Mouse (Mus musculus): ENCODE measurements at regions not wholly inside any gene's neighbourhood (a gene's known extent, or its start where the extent isn't known, plus 50 kb on each side); places are given as distances from the start of the nearest gene placed in this dataset.

DNA sequence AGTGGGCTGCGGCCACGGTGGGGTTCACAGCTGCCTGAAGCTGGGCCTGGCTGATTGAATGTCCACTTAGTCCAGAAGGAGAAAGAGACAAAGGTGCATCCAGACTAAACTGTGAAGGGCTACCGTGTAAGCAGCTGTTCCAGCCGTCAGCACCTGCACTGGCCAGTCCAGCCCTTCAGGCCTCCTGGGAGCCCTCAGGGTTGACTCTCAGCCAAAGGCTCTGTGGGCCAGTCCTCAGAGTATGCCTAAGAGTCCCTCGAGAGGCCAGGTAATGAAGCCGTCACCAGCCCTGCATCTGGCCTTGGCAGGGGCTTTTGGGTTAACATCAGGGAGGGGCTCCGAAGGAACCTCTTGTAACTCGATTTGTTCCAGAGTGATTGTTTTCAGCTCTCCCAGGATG, 187.4 kb downstream of the Gpd2 start:
- Histone ChIP-seq H3K27ac (ENCODE audit: low read length) (no peak overlapping the region), H3K27me3 (replicated peaks; ENCODE audit: control insufficient read depth, insufficient read depth, low read length) (no peaks in the 10 kb centered on the region), H3K9ac (ENCODE audit: low read depth, low read length) (no peak overlapping the region), H3K36me3 (ENCODE audit: control insufficient read depth, insufficient read depth, low read length) (no peaks in the 10 kb centered on the region), H3K4me1 (ENCODE audit: control insufficient read depth, insufficient read depth, low read length) (no peaks in the 10 kb centered on the region), H3K4me2 (ENCODE audit: low read depth, low read length) (no peak overlapping the region), H3K4me3 (ENCODE audit: low read length) (no peak overlapping the region), H3K9me3 (ENCODE audit: control insufficient read depth, low read length) (no peaks in the 10 kb centered on the region)
- 85% methylated on average over 8 of the region's 8 CpGs for WGBS
- no peak for ATAC-seq

DNA sequence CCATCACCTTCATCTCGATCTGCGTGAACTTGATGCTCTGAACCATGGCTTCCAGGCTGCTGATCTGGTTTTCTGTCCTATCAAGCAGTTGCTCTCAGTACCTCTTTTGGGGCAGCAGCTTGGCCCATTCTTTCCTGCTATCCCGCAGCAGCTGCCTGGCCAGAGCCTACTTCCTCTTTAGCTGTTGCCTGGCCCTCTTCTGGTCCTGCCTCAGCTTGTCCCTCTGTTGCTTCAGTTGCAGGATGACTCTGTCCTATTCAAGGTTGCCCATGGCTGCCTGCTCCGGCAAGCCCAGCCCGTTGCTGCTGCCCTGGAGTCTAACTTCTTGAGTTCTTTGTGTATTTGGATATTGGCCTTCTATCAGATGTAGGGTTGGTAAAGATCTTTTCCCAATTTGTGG, 188.0 kb downstream of the Gpd2 start:
- Histone ChIP-seq H3K4me3 (ENCODE audit: low read length) (no peak overlapping the region), H3K36me3 (ENCODE audit: control insufficient read depth, insufficient read depth, low read length) (no peaks in the 10 kb centered on the region), H3K4me2 (ENCODE audit: low read depth, low read length) (no peak overlapping the region), H3K9me3 (ENCODE audit: control insufficient read depth, low read length) (no peaks in the 10 kb centered on the region), H3K4me1 (ENCODE audit: control insufficient read depth, insufficient read depth, low read length) (no peaks in the 10 kb centered on the region), H3K27me3 (replicated peaks; ENCODE audit: control insufficient read depth, insufficient read depth, low read length) (no peaks in the 10 kb centered on the region), H3K9ac (ENCODE audit: low read depth, low read length) (no peak overlapping the region), H3K27ac (ENCODE audit: low read length) (no peak overlapping the region)
- no peak for ATAC-seq
- WGBS, result 88% methylated on average over 5 of the region's 5 CpGs

DNA sequence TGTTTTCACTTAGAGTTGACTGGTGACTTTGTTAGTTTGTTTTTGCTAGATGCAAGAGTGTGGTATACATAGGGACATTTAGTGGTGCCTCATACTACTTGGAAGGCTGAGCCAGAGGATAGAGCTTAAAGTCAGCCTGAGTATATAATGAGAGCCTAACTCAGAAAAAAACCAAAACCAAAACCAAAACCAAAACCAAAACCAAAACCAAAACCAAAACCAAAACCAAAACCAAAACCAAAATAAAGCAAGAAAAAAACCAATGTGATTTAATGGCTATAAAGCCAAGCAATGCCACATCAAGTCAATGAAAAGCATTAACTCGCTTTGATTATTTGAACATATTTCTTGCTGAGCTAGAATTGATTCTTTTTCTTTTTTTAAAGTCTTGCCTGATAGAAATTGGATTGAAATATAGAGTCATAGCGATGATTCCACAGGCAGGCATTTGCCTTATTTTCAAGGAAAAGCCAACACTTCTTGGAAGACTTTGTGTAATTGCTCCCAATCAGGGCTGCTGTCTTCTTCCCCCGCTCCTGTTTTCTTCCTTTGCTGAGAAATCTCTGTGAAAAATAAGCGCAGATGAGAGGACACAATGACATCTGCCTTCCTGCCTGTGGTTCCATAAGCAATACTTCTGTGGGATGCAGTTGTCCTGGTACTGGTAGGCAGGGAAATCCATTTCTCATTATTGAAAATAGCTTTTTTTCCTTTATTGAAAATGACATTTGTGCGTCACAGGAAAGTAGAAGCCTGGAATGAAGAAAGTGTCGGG, 213.7 kb downstream of the Gpd2 start:
- no peak overlapping the region for H3K27ac ChIP-seq (ENCODE audit: low read length)
- no peak for ATAC-seq
- WGBS, result 93% methylated on average over 6 of the region's 6 CpGs
- no peaks in the 10 kb centered on the region for H3K27me3 ChIP-seq (replicated peaks; ENCODE audit: control insufficient read depth, insufficient read depth, low read length)
- no peak overlapping the region for H3K4me2 ChIP-seq (ENCODE audit: low read depth, low read length)
- no peaks in the 10 kb centered on the region for H3K4me1 ChIP-seq (ENCODE audit: control insufficient read depth, insufficient read depth, low read length)
- no peaks in the 10 kb centered on the region for H3K36me3 ChIP-seq (ENCODE audit: control insufficient read depth, insufficient read depth, low read length)
- no peaks in the 10 kb centered on the region for H3K9me3 ChIP-seq (ENCODE audit: control insufficient read depth, low read length)
- no peak overlapping the region for H3K9ac ChIP-seq (ENCODE audit: low read depth, low read length)
- H3K4me3 ChIP-seq (ENCODE audit: low read length), result no peak overlapping the region

DNA sequence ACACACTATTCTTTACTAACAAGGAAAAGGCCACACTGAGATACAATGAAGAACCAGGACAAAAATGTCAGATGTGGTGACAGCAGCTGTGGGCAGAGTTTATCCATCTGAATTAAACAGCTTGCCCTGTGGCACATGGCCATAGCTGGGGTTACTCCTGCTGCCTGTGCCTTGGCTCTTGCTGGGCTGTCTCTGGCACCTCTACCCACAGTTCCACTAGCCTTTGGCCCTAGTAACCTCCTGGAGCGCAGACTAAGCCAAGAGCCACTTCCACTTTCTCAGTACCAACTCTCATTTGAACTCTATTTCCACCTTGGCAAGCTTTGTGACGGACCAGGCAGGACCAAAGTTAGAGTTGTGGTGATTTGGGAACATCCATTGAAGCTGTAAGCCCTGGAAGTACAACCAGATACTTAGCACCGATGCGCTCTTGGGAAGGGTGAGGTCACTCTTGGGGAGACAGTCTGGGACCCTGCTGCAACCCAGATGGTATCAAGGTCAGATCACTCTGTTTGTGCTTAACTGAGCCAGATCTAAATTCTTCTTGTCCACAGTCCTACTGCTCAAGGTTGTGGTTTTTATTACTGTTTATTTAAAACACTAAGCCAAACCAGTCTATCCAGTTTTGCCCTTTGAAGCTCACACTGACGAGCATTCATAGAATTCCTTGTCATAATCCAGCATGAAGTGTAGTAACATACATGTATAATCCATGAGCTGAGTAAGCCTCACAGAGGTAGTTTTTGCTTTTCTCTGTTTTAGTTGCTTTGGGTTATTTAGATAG, 216.7 kb downstream of the Gpd2 start:
- Histone ChIP-seq H3K36me3 (ENCODE audit: control insufficient read depth, insufficient read depth, low read length) (no peaks in the 10 kb centered on the region), H3K9ac (ENCODE audit: low read depth, low read length) (no peak overlapping the region), H3K9me3 (ENCODE audit: control insufficient read depth, low read length) (no peaks in the 10 kb centered on the region), H3K27ac (ENCODE audit: low read length) (no peak overlapping the region), H3K4me3 (ENCODE audit: low read length) (no peak overlapping the region), H3K27me3 (replicated peaks; ENCODE audit: control insufficient read depth, insufficient read depth, low read length) (no peaks in the 10 kb centered on the region), H3K4me2 (ENCODE audit: low read depth, low read length) (no peak overlapping the region), H3K4me1 (ENCODE audit: control insufficient read depth, insufficient read depth, low read length) (no peaks in the 10 kb centered on the region)
- 60% methylated on average over 5 of the region's 5 CpGs for WGBS
- ATAC-seq, result peak; percentile 94

DNA sequence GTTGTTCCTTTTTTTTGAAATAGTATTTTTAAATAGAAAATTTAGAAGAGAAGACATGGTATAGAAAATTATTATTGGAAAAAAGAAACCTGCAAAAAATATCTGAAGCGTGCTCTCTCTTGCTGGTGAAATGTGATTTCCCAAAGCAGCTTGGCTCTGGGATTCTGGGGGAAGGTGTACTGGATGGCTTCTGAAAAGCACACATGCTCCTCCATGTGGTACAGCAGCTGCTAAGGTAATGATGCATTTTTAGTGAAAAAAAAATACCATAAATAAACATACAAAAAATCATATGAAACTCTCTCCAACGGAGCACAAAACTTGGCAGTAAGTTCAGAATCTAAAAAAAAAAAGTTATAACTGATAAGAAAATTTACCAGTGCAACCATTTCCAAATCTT, 222.5 kb downstream of the Gpd2 start:
- Histone ChIP-seq H3K27ac (ENCODE audit: low read length) (no peak overlapping the region), H3K27me3 (replicated peaks; ENCODE audit: control insufficient read depth, insufficient read depth, low read length) (no peaks in the 10 kb centered on the region), H3K4me2 (ENCODE audit: low read depth, low read length) (no peak overlapping the region), H3K9me3 (ENCODE audit: control insufficient read depth, low read length) (no peaks in the 10 kb centered on the region), H3K4me1 (ENCODE audit: control insufficient read depth, insufficient read depth, low read length) (no peaks in the 10 kb centered on the region), H3K9ac (ENCODE audit: low read depth, low read length) (no peak overlapping the region), H3K4me3 (ENCODE audit: low read length) (no peak overlapping the region), H3K36me3 (ENCODE audit: control insufficient read depth, insufficient read depth, low read length) (no peaks in the 10 kb centered on the region)
- no peak for ATAC-seq
- WGBS, result 82% methylated on average over 2 of the region's 2 CpGs

DNA sequence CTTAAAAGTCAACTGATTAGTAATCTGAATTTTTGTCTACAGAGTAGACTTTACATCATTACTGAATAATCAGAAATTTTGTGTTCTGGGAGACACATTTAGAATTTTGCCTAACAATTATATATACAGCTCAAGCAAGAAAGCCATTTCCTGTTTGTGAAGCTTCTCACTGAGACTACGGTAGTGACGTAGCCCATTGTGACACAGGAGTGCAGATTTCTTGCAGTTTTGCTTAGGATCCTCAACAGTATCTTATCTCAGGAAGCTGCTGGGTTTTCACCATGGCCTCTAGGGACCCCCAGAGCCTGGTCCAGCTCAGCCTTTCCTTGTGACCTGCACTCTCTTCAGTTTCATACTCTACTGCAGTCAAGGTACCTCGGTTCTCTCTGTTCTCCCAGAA, 236.4 kb downstream of the Gpd2 start:
- Histone ChIP-seq H3K4me1 (ENCODE audit: control insufficient read depth, insufficient read depth, low read length) (no peaks in the 10 kb centered on the region), H3K27me3 (replicated peaks; ENCODE audit: control insufficient read depth, insufficient read depth, low read length) (no peaks in the 10 kb centered on the region), H3K27ac (ENCODE audit: low read length) (no peak overlapping the region), H3K9ac (ENCODE audit: low read depth, low read length) (no peak overlapping the region), H3K4me2 (ENCODE audit: low read depth, low read length) (no peak overlapping the region), H3K4me3 (ENCODE audit: low read length) (no peak overlapping the region), H3K9me3 (ENCODE audit: control insufficient read depth, low read length) (no peaks in the 10 kb centered on the region), H3K36me3 (ENCODE audit: control insufficient read depth, insufficient read depth, low read length) (no peaks in the 10 kb centered on the region)
- ATAC-seq, result no peak
- 71% methylated on average over 3 of the region's 3 CpGs for WGBS

DNA sequence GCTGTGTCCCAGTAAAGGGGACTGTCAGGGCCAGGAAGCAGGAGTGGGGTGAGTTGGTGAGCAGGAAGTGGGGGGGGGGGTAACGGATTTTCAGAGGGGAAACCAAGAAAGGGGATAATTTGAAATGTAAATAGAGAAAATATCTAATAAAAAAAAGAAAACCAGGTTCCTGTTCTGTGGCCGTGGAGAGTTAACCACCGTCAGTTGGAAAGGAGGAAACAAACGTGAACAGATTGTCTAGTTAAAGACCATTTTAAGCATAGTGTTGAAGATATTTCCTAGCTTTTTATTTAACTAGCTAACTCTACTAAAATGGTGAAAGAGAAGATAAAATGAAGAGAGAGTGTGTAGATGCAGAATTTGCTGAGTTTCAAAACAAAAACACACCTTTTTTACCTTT, 254.7 kb downstream of the Gpd2 start:
- H3K9ac ChIP-seq (ENCODE audit: low read depth, low read length), result no peak overlapping the region
- H3K36me3 ChIP-seq (ENCODE audit: control insufficient read depth, insufficient read depth, low read length), result no peaks in the 10 kb centered on the region
- H3K4me3 ChIP-seq (ENCODE audit: low read length), result no peak overlapping the region
- no peak for ATAC-seq
- 71% methylated on average over 4 of the region's 4 CpGs for WGBS
- no peaks in the 10 kb centered on the region for H3K4me1 ChIP-seq (ENCODE audit: control insufficient read depth, insufficient read depth, low read length)
- no peaks in the 10 kb centered on the region for H3K27me3 ChIP-seq (replicated peaks; ENCODE audit: control insufficient read depth, insufficient read depth, low read length)
- H3K9me3 ChIP-seq (ENCODE audit: control insufficient read depth, low read length), result no peaks in the 10 kb centered on the region
- no peak overlapping the region for H3K4me2 ChIP-seq (ENCODE audit: low read depth, low read length)
- no peak overlapping the region for H3K27ac ChIP-seq (ENCODE audit: low read length)

DNA sequence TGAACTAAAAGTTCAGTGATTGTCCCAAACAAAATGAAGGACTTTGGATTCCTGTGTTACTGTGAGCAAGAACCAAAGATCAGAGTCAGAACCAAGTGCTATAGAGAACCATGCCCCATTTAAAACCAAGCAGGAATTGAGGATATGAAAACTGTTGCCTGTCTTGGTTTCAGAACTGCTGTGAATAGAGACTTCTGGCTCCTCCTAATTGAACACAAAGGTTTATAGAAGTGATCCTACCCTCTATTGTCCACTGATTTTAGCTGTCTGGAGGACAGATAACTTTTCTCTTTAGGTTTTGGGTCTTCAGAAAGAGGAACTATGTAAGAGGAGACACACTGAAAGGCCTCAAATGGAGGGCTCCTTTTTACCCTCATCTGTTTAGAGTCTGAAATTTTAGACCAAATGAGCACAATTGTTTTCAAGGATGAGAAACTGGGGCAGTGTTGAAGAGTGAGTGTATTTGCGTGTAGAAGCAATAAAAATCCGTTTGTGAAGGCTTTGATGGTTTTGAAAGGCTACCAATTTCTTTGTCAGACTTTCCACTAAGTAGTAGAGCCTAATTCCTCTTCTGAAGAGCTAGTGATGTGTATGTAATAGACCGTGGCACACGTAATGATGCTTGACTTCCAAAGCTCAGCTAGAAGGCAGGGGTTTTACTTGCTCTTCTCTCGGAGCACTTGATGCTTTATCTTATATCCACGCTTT, 255.6 kb downstream of the Gpd2 start:
- no peaks in the 10 kb centered on the region for H3K9me3 ChIP-seq (ENCODE audit: control insufficient read depth, low read length)
- H3K36me3 ChIP-seq (ENCODE audit: control insufficient read depth, insufficient read depth, low read length), result no peaks in the 10 kb centered on the region
- no peak for ATAC-seq
- H3K27ac ChIP-seq (ENCODE audit: low read length), result no peak overlapping the region
- H3K4me1 ChIP-seq (ENCODE audit: control insufficient read depth, insufficient read depth, low read length), result no peaks in the 10 kb centered on the region
- 80% methylated on average over 6 of the region's 6 CpGs for WGBS
- H3K9ac ChIP-seq (ENCODE audit: low read depth, low read length), result no peak overlapping the region
- no peaks in the 10 kb centered on the region for H3K27me3 ChIP-seq (replicated peaks; ENCODE audit: control insufficient read depth, insufficient read depth, low read length)
- H3K4me2 ChIP-seq (ENCODE audit: low read depth, low read length), result no peak overlapping the region
- no peak overlapping the region for H3K4me3 ChIP-seq (ENCODE audit: low read length)

DNA sequence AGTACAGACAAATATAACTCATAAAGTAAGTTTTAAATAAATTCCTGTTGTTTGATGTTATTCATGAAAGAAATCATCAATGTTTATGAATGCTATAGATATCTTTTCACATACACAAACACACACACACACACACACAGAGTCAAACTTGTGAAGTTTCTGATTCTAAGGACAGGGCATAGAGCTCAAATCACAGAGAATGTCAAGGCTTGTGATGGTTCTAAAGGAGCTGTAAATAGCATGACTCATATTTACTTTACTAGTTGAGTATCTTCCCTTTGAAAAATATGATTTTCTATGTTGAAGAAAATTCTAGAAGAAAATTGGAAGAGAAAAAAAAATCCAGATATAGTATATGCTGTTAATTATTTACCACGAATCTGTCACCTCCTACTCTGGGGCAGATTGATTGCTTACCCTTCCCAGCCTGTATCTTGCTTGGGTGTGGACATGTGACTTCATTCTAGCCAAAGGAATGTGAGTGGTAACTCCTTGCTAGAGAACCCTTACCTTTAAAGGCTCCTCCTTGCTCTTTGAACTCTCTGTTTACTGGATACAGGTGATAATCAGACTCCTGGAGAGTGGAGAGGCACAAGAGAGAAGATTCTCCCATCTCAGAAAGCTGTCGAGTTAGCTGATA, 259.0 kb downstream of the Gpd2 start:
- H3K27me3 ChIP-seq (replicated peaks; ENCODE audit: control insufficient read depth, insufficient read depth, low read length), result no peaks in the 10 kb centered on the region
- H3K9me3 ChIP-seq (ENCODE audit: control insufficient read depth, low read length), result no peaks in the 10 kb centered on the region
- 39% methylated on average over 2 of the region's 2 CpGs for WGBS
- H3K4me3 ChIP-seq (ENCODE audit: low read length), result no peak overlapping the region
- H3K4me2 ChIP-seq (ENCODE audit: low read depth, low read length), result no peak overlapping the region
- no peaks in the 10 kb centered on the region for H3K4me1 ChIP-seq (ENCODE audit: control insufficient read depth, insufficient read depth, low read length)
- peak; percentile 98 for ATAC-seq
- no peak overlapping the region for H3K9ac ChIP-seq (ENCODE audit: low read depth, low read length)
- no peak overlapping the region for H3K27ac ChIP-seq (ENCODE audit: low read length)
- no peaks in the 10 kb centered on the region for H3K36me3 ChIP-seq (ENCODE audit: control insufficient read depth, insufficient read depth, low read length)
